Mouse (Mus musculus): Measurements from ENCODE around the gene Med12.

- TF ChIP-seq CTCF (IDR thresholded peaks at IDR 0.05; ENCODE audit: low read depth) = no peak
- no peak for TF ChIP-seq EP300 (IDR thresholded peaks at IDR 0.05; ENCODE audit: low read depth)
Measured at GRCm38 (mm10) chrX:101290111-101290510, 16.3 kb downstream of the Med12 start.

Data from heart, postnatal 0 days (tissue).